Mouse (Mus musculus) heart, adult 2 months (tissue): ENCODE measurements around the gene Napsa. TPM values are rescaled to one million over a fixed set of nuclear protein-coding genes. Genes with fewer than 3 reads are reported as not detected.

Experiments
- DNase-seq, 2 experiments: peaks; one replicate each; pipeline ENCODE4 v3.0.0; 2021
- H3K27ac ChIP-seq: fragments of 200-600 bp; 2 replicates; pipeline ENCODE4 v1.8.1; 2022
- H3K27me3 ChIP-seq: fragments of 200-500 bp; 2 replicates; pipeline ENCODE4 v1.6.1; 2012; ENCODE audit warnings: mild to moderate bottlenecking, low read length, inconsistent platforms, mixed read lengths; ENCODE audit not compliant: control insufficient read depth, insufficient read depth
- H3K36me3 ChIP-seq: fragments of 200-500 bp; 2 replicates; pipeline ENCODE4 v1.6.1; 2012; ENCODE audit warnings: low read length, inconsistent platforms; ENCODE audit not compliant: control insufficient read depth, insufficient read depth
- H3K4me1 ChIP-seq: fragments of 200-500 bp; 2 replicates; pipeline ENCODE4 v1.6.1; 2011; ENCODE audit warnings: low read length; ENCODE audit not compliant: control insufficient read depth, insufficient read depth
- H3K4me3 ChIP-seq: fragments of 200-600 bp; 2 replicates; pipeline ENCODE4 v1.8.1; 2022
- H3K79me2 ChIP-seq: fragments of 200-500 bp; replicated peaks from 2 replicates; pipeline ENCODE4 v1.6.1; 2012; ENCODE audit warnings: mild to moderate bottlenecking, inconsistent platforms, low read length, moderate library complexity, mixed read lengths; ENCODE audit not compliant: control insufficient read depth, insufficient read depth
- H3K9ac ChIP-seq: fragments of 200-500 bp; 2 replicates; pipeline ENCODE4 v1.6.1; 2012; ENCODE audit warnings: low read depth, mild to moderate bottlenecking, control low read depth, inconsistent platforms, low read length, mixed read lengths
- CTCF ChIP-seq: fragments of 200-600 bp; IDR thresholded peaks from 2 replicates; pipeline ENCODE4 v1.8.1; 2022; ENCODE audit warnings: antibody characterized with exemption, mild to moderate bottlenecking, moderate library complexity
- EP300 ChIP-seq: fragments of 200-500 bp; IDR thresholded peaks from 2 replicates; pipeline ENCODE4 v1.6.1; 2011; ENCODE audit warnings: low read depth, low read length, control low read depth; ENCODE audit not compliant: insufficient read depth
- POLR2A ChIP-seq: fragments of 200-500 bp; IDR thresholded peaks from 2 replicates; pipeline ENCODE4 v1.6.1; 2011; ENCODE audit warnings: mild to moderate bottlenecking, low read depth, low read length, control low read depth; ENCODE audit not compliant: insufficient read depth
- WGBS: fragments of 180-500 bp; shearing (Covaris S2); methylation state at CpG from one replicate; pipeline ENCODE4 v1.1.7; 2018; 5-methylcytosine and 5-hydroxymethylcytosine counted together
- intact Hi-C: fragments of 180-260 bp; cut with DNase I; formaldehyde crosslinking; loops from one replicate; pipeline ENCODE4 v1.15.1; 2025
- polyA plus RNA-seq: library from polyadenylated mRNA; depleted of rRNA; stranded (reverse); fragments of >200 nt; gene quantifications from 2 replicates; pipeline ENCODE4 v1.2.3, GENCODE M21; 2012
- total RNA-seq, 2 experiments: library from RNA; stranded (reverse); gene quantifications; 2 replicates each; pipeline ENCODE4 v1.2.3; 2021

The Napsa gene
- total and polyA plus RNA-seq, 3 experiments, result 0.76 to 4.7 (median 1.3) TPM

GRCm38 (mm10) chr7:44546274-44546673 lies 25.9 kb upstream of the Napsa start:
- TF ChIP-seq EP300, result no peak
- no peak for TF ChIP-seq CTCF
- TF ChIP-seq POLR2A, result no peak
- H3K4me3 ChIP-seq, result no peak overlapping the region
- no peak overlapping the region for H3K9ac ChIP-seq
- DNase-seq, result no peak
- no peaks in the 10 kb centered on the region for H3K36me3 ChIP-seq
- H3K4me1 ChIP-seq, result peaks cover 5% of the 10 kb centered on the region
- H3K27me3 ChIP-seq, result no peaks in the 10 kb centered on the region
- 97% methylated on average over 3 of the region's 3 CpGs for WGBS
- no peaks in the 10 kb centered on the region for H3K79me2 ChIP-seq
- H3K27ac ChIP-seq, result no peak overlapping the region
- intact Hi-C loops, result loop anchor here (2.0 kb wide), 1 partner anchor 19 kb away; no protein-coding TSS in a partner anchor

GRCm38 (mm10) chr7:44547041-44547440 lies 25.1 kb upstream of the Napsa start:
- Histone ChIP-seq H3K79me2 (no peaks in the 10 kb centered on the region), H3K27ac (no peak overlapping the region), H3K4me1 (peaks cover 5% of the 10 kb centered on the region), H3K4me3 (no peak overlapping the region), H3K27me3 (no peaks in the 10 kb centered on the region), H3K9ac (no peak overlapping the region), H3K36me3 (no peaks in the 10 kb centered on the region)
- DNase-seq, result no peak
- no peak for TF ChIP-seq CTCF
- TF ChIP-seq EP300, result no peak
- TF ChIP-seq POLR2A, result no peak
- intact Hi-C loops, result loop anchor here (2.0 kb wide), 1 partner anchor 20 kb away; no protein-coding TSS in a partner anchor
- WGBS, result 94% methylated on average over 13 of the region's 13 CpGs

- no peaks in the 10 kb centered on the region for H3K36me3 ChIP-seq
- 11% methylated on average over 5 of the region's 5 CpGs for WGBS
- no peaks in the 10 kb centered on the region for H3K79me2 ChIP-seq
- peak overlapping the region; percentile 68 for H3K27ac ChIP-seq
- TF ChIP-seq CTCF (no peak), POLR2A (no peak), EP300 (no peak)
- H3K9ac ChIP-seq, result peak overlapping the region; percentile 23; the same call in 1 of the 2 replicates
- H3K4me1 ChIP-seq, result peaks cover 5% of the 10 kb centered on the region
- H3K27me3 ChIP-seq, result no peaks in the 10 kb centered on the region
- intact Hi-C loops, result loop anchor here (2.0 kb wide), 1 partner anchor 21 kb away; no protein-coding TSS in a partner anchor
- no peak for DNase-seq
- H3K4me3 ChIP-seq, result peak overlapping the region; percentile 68
Measured at GRCm38 (mm10) chr7:44547725-44548124, 24.5 kb upstream of the Napsa start.

- DNase-seq, result peak; percentile 99 to 100
- H3K27ac ChIP-seq, result peak within 1 kb of the TSS; percentile 68
- intact Hi-C loops, result loop anchor here (1.0 kb wide), 2 partner anchors 27 to 51 kb away; no protein-coding TSS in a partner anchor
- TF ChIP-seq EP300 (0 out of 2 replicates have a peak, but pooled peaks have one; percentile 65), POLR2A (0 out of 2 replicates have a peak, but pooled peaks have one; percentile 37), CTCF (peak; percentile 96)
- WGBS, result under 1% methylated on average over 43 of the region's 43 CpGs
- H3K4me3 ChIP-seq, result peak within 1 kb of the TSS; percentile 68
- no peaks in the 10 kb centered on the region for H3K36me3 ChIP-seq
- peaks cover 5% of the 10 kb centered on the region for H3K4me1 ChIP-seq
- H3K79me2 ChIP-seq, result no peaks in the 10 kb centered on the region
- peak within 1 kb of the TSS; percentile 23 for H3K9ac ChIP-seq
- H3K27me3 ChIP-seq, result no peaks in the 10 kb centered on the region
Measured at GRCm38 (mm10) chr7:44548497-44549087, 23.6 kb upstream of the Napsa start, which contains the start of gene Pold1. Gene Pold1 (minus strand): TSS chr7:44548849.

GRCm38 (mm10) chr7:44549621-44550408 lies 22.4 kb upstream of the Napsa start:
- H3K4me1 ChIP-seq, result peaks cover 5% of the 10 kb centered on the region
- H3K36me3 ChIP-seq, result no peaks in the 10 kb centered on the region
- H3K4me3 ChIP-seq, result no peak overlapping the region
- no peak overlapping the region for H3K9ac ChIP-seq
- WGBS, result 93% methylated on average over 23 of the region's 23 CpGs
- no peak for DNase-seq
- H3K27me3 ChIP-seq, result no peaks in the 10 kb centered on the region
- intact Hi-C loops, result loop anchor here (1.0 to 5.0 kb wide), 6 partner anchors 29 to 1152 kb away; partner anchors contain the start of genes 1700028J19Rik, 2410002F23Rik and Vrk3
- no peaks in the 10 kb centered on the region for H3K79me2 ChIP-seq
- TF ChIP-seq EP300 (no peak), CTCF (no peak), POLR2A (no peak)
- no peak overlapping the region for H3K27ac ChIP-seq

GRCm38 (mm10) chr7:44550409-44550678 lies 21.8 kb upstream of the Napsa start:
- H3K9ac ChIP-seq, result no peak overlapping the region
- peaks cover 5% of the 10 kb centered on the region for H3K4me1 ChIP-seq
- TF ChIP-seq EP300 (no peak), POLR2A (no peak), CTCF (no peak)
- intact Hi-C loops, result loop anchor here (5.0 kb wide), 4 partner anchors 178 to 1152 kb away; partner anchors contain the start of genes 1700028J19Rik, 2410002F23Rik and Vrk3
- no peaks in the 10 kb centered on the region for H3K36me3 ChIP-seq
- no peak for DNase-seq
- 91% methylated on average over 12 of the region's 12 CpGs for WGBS
- H3K27ac ChIP-seq, result no peak overlapping the region
- no peaks in the 10 kb centered on the region for H3K79me2 ChIP-seq
- H3K4me3 ChIP-seq, result no peak overlapping the region
- H3K27me3 ChIP-seq, result no peaks in the 10 kb centered on the region
